Comparison of ENCODE assay signal across 8 mouse cellular contexts in genomic region chr17:56990115-56990746, GRCm38 (mm10). TPM values are rescaled to one million over a fixed set of nuclear protein-coding genes. Genes with fewer than 3 reads are reported as not detected.
DNase-seq lines count a peak whose midpoint lies in the region; ATAC-seq and TF ChIP-seq lines count a peak whose summit lies in the region.

Gene Clpp, plus strand, starts transcription at chr17:56990305.

- peak; percentile 95 for ATAC-seq in embryonic facial prominence, embryonic 15.5 days (ENCODE audit: insufficient number of reproducible peaks, low FRiP score, low TSS enrichment, low read depth)
- peak; percentile 97 for ATAC-seq in limb, embryonic 14.5 days (ENCODE audit: low FRiP score, low read depth)
- peak; percentile 95 for ATAC-seq in midbrain, postnatal 0 days (ENCODE audit: low FRiP score)

- H3K4me3 ChIP-seq in bone marrow, adult 2 months (replicated peaks; ENCODE audit: control insufficient read depth, low read depth, low read length), result peak within 1 kb of the TSS; percentile 72
- H3K4me3 ChIP-seq in embryonic facial prominence, embryonic 15.5 days (replicated peaks), result peak within 1 kb of the TSS; percentile 87
- H3K4me3 ChIP-seq in limb, embryonic 14.5 days (replicated peaks; ENCODE audit: low read length), result peak within 1 kb of the TSS; percentile 91
- peak within 1 kb of the TSS; percentile 78 for H3K4me3 ChIP-seq in midbrain, postnatal 0 days (ENCODE audit: low read depth, low read length)

- peak within 1 kb of the TSS; percentile 69 for H3K9ac ChIP-seq in embryonic facial prominence, embryonic 15.5 days
- peak within 1 kb of the TSS; percentile 87 for H3K9ac ChIP-seq in limb, embryonic 14.5 days (ENCODE audit: low read depth, low read length, severe bottlenecking)
- H3K9ac ChIP-seq in midbrain, postnatal 0 days (replicated peaks; ENCODE audit: low read length, poor library complexity, severe bottlenecking), result peak within 1 kb of the TSS; percentile 81

- peak; percentile 14; the same call in 1 of the 2 replicates for TF ChIP-seq CTCF in bone marrow, adult 2 months (IDR thresholded peaks at IDR 0.05; ENCODE audit: control insufficient read depth, insufficient read depth, low read length)
- no peak for TF ChIP-seq CTCF in midbrain, postnatal 0 days (IDR thresholded peaks at IDR 0.05)

- H3K36me3 ChIP-seq in embryonic facial prominence, embryonic 15.5 days, result peaks cover 35% of the 10 kb centered on the region
- peaks cover 35% of the 10 kb centered on the region for H3K36me3 ChIP-seq in limb, embryonic 14.5 days (ENCODE audit: control insufficient read depth, insufficient read depth, low read length)
- H3K36me3 ChIP-seq in midbrain, postnatal 0 days (ENCODE audit: insufficient read depth, low read length), result peaks cover 24% of the 10 kb centered on the region

- TF ChIP-seq POLR2A in bone marrow, adult 2 months (IDR thresholded peaks at IDR 0.05; ENCODE audit: borderline replicate concordance, control insufficient read depth, low read depth, low read length), result peak; percentile 85
- peak; percentile 93 for TF ChIP-seq POLR2A in limb, embryonic 14.5 days (IDR thresholded peaks at IDR 0.05; ENCODE audit: borderline replicate concordance, extremely low read depth, insufficient read depth, insufficient read length)

- peak; percentile 98 for DNase-seq in 416B (ENCODE audit: low read depth)
- DNase-seq in heart, adult 8-10 months (ENCODE audit: low spot score), result peak; percentile 97
- DNase-seq in kidney, adult 9 months, result peak; percentile 97
- DNase-seq in limb, embryonic 14.5 days (ENCODE audit: low spot score), result peak; percentile 96
- peak; percentile 97 for DNase-seq in midbrain, postnatal 0 days (ENCODE audit: low spot score)
- peak; percentile 83 to 93 for DNase-seq in spleen, postnatal 14 days (ENCODE audit: low spot score in 2 of 2)

- no peaks in the 10 kb centered on the region for H3K9me3 ChIP-seq in embryonic facial prominence, embryonic 15.5 days (replicated peaks)
- no peaks in the 10 kb centered on the region for H3K9me3 ChIP-seq in limb, embryonic 14.5 days (ENCODE audit: control insufficient read depth, low read length)
- H3K9me3 ChIP-seq in midbrain, postnatal 0 days (ENCODE audit: low read length), result no peaks in the 10 kb centered on the region

- H3K27me3 ChIP-seq in embryonic facial prominence, embryonic 15.5 days, result no peaks in the 10 kb centered on the region
- H3K27me3 ChIP-seq in limb, embryonic 14.5 days (ENCODE audit: control insufficient read depth, insufficient read depth, low read length), result no peaks in the 10 kb centered on the region
- no peaks in the 10 kb centered on the region for H3K27me3 ChIP-seq in midbrain, postnatal 0 days (ENCODE audit: insufficient read depth, low read length)

- H3K4me1 ChIP-seq in bone marrow, adult 2 months (ENCODE audit: control insufficient read depth, insufficient read depth, low read length), result no peaks in the 10 kb centered on the region; the same call in 1 of the 2 replicates
- H3K4me1 ChIP-seq in embryonic facial prominence, embryonic 15.5 days, result peaks cover 10% of the 10 kb centered on the region
- peaks cover 5% of the 10 kb centered on the region; the same call in 1 of the 2 replicates for H3K4me1 ChIP-seq in limb, embryonic 14.5 days (ENCODE audit: control insufficient read depth, insufficient read depth, low read length)
- H3K4me1 ChIP-seq in midbrain, postnatal 0 days (ENCODE audit: insufficient read depth, low read length), result peaks cover 5% of the 10 kb centered on the region; the same call in 1 of the 2 replicates

- under 1% methylated on average over 52 of the region's 52 CpGs for WGBS in bone marrow, adult 2 months
- WGBS in embryonic facial prominence, embryonic 15.5 days, result under 1% methylated on average over 52 of the region's 52 CpGs
- WGBS in limb, embryonic 14.5 days, result under 1% methylated on average over 52 of the region's 52 CpGs
- WGBS in midbrain, postnatal 0 days, result 2% methylated on average over 52 of the region's 52 CpGs

- H3K4me2 ChIP-seq in embryonic facial prominence, embryonic 15.5 days (replicated peaks), result peak within 1 kb of the TSS; percentile 74
- H3K4me2 ChIP-seq in limb, embryonic 14.5 days (replicated peaks; ENCODE audit: low read depth, low read length, severe bottlenecking), result peak within 1 kb of the TSS; percentile 86
- H3K4me2 ChIP-seq in midbrain, postnatal 0 days (ENCODE audit: low read depth, low read length, poor library complexity, severe bottlenecking), result peak within 1 kb of the TSS; percentile 77

- peak within 1 kb of the TSS; percentile 62 for H3K27ac ChIP-seq in bone marrow, adult 2 months (ENCODE audit: control insufficient read depth, insufficient read depth, low read depth, low read length, poor library complexity)
- H3K27ac ChIP-seq in embryonic facial prominence, embryonic 15.5 days (replicated peaks), result peak within 1 kb of the TSS; percentile 80
- peak within 1 kb of the TSS; percentile 55; the same call in 1 of the 2 replicates for H3K27ac ChIP-seq in limb, embryonic 14.5 days (replicated peaks; ENCODE audit: low read depth, low read length)
- H3K27ac ChIP-seq in midbrain, postnatal 0 days (ENCODE audit: low read depth, low read length), result peak within 1 kb of the TSS; percentile 85

RNA-seq across cellular contexts. Expression of gene Clpp, which starts in this region (rescaled TPM):
- 23.7 and 43.4 TPM in 2 replicates for polyA plus RNA-seq in bone marrow, adult 2 months (2011; ENCODE audit: insufficient read depth, insufficient read length, low replicate concordance, missing spikeins)
- 136 and 139 TPM in 2 replicates for polyA plus RNA-seq in embryonic facial prominence, embryonic 15.5 days (2015; fragmentation: Nextera tagmentation; extraction: Ambion mirVana)
- 10 to 100 TPM; 77.9 to 82.7 (median 80.2) TPM for total RNA-seq in heart, adult 8-10 months (2022)
- polyA plus RNA-seq in limb, embryonic 14.5 days (2012; rRNA removed), result 139 and 177 TPM in 2 replicates
- polyA plus RNA-seq in limb, embryonic 14.5 days (2014; fragmentation: Nextera tagmentation; extraction: Ambion mirVana), result 150 and 155 TPM in 2 replicates
- total RNA-seq in midbrain, postnatal 0 days (2014; rRNA removed), result 126 and 139 TPM in 2 replicates
- 158 and 170 TPM in 2 replicates for polyA plus RNA-seq in midbrain, postnatal 0 days (2015; fragmentation: Nextera tagmentation; extraction: Ambion mirVana)

Comparison
In these comparisons a context has a peak if more than half of its experiments do, and no peak if none do; other contexts are left out.
1. Peak in every context shown above with its lines: DNase-seq, ATAC-seq, H3K4me3 ChIP-seq and H3K27ac ChIP-seq.